Mouse (Mus musculus) heart, adult 18-20 months (tissue): ENCODE data around the gene Olfr137. TPM values are rescaled to one million over a fixed set of nuclear protein-coding genes. Genes with fewer than 3 reads are reported as not detected.

Experiments used
- DNase-seq, 2 experiments: peaks; one replicate each; pipeline ENCODE4 v3.0.0; 2021 to 2022; ENCODE audit warnings: mixed read lengths in 1 of 2
- long read RNA-seq, 2 experiments: library from polyadenylated mRNA; stranded (forward); transcript quantifications; one replicate each; pipeline ENCODE4 v2.0.0; 2021
- total RNA-seq, 2 experiments: library from RNA; stranded (reverse); gene quantifications; 2 replicates each; pipeline ENCODE4 v1.2.3; 2021

Olfr137 gene
- not detected for total RNA-seq
- long read RNA-seq, experiment 1 = 0 reads
- long read RNA-seq, experiment 2 = 0 reads

- DNase-seq = no peak
These were observed at the start of gene Olfr137 for GRCm38 (mm10) chr17:38307470-38307869. Gene Olfr137, minus strand, starts transcription at chr17:38307570.

- no peak for DNase-seq
These were observed 22.2 kb upstream of the Olfr137 start, which contains the start of gene Olfr136 for GRCm38 (mm10) chr17:38329531-38329930. Gene Olfr136, plus strand, starts transcription at chr17:38329831.

GRCm38 (mm10) chr17:38260735-38261134 is 46.6 kb downstream of the Olfr137 start, which contains the start of gene Olfr138:
Gene Olfr138, plus strand, starts transcription at chr17:38261035.
- no peak for DNase-seq

Other genes with a start within 250 kb of the Olfr137 start
- not detected for gene Olfr129, start 247.5 kb downstream of the Olfr137 start, total RNA-seq
- not detected for gene Olfr130, start 243.6 kb downstream of the Olfr137 start, total RNA-seq
- not detected for gene Olfr131, start 218.9 kb downstream of the Olfr137 start, total RNA-seq
- gene Olfr132, start 173.0 kb downstream of the Olfr137 start, total RNA-seq = not detected
- not detected for gene Olfr133, start 162.3 kb downstream of the Olfr137 start, total RNA-seq
- not detected for gene Olfr134, start 136.2 kb downstream of the Olfr137 start, total RNA-seq
- gene Olfr135, start 103.2 kb downstream of the Olfr137 start, total RNA-seq = not detected
- gene Olfr138, start 46.5 kb downstream of the Olfr137 start, total RNA-seq = not detected
- gene Olfr136, start 22.3 kb upstream of the Olfr137 start, total RNA-seq = not detected
- gene Esp36, start 112.6 kb upstream of the Olfr137 start, total RNA-seq = not detected
- not detected for gene Esp34, start 246.6 kb upstream of the Olfr137 start, total RNA-seq